In genomic region chr1:40879051-40879450, GRCm38 (mm10) we compare ENCODE assay signal across 10 mouse cellular contexts.
A peak's percentile ranks its signal among the peaks of the same experiment; 100 is the strongest.
DNase-seq lines count a peak whose midpoint lies in the region; ATAC-seq and TF ChIP-seq lines count a peak whose summit lies in the region.
"Had no signal": no experiment of that assay in that cellular context is flagged by ENCODE, and none has a peak within 500 bp of the region (broad histone marks: within the 10 kb centered on the region; RNA-seq: fewer than 3 reads in every experiment).

No protein-coding gene starts in this region.

- TF ChIP-seq CTCF in cortical plate, adult 2 months (IDR thresholded peaks at IDR 0.05; ENCODE audit: extremely low read depth, insufficient read depth, low read length), result peak; percentile 61; the same call in 1 of the 2 replicates

- no peak for ATAC-seq in midbrain, embryonic 16.5 days
- ATAC-seq in granulocyte monocyte progenitor cell, adult 5-6 weeks (replicated peaks; ENCODE audit: poor library complexity, severe bottlenecking), result no peak

- DNase-seq in midbrain, embryonic 10.5 days (ENCODE audit: low spot score), result peak; percentile 71
- peak; percentile 49 for DNase-seq in adipocyte (ENCODE audit: low spot score)
- peak; percentile 69 for DNase-seq in heart, postnatal 4 days
- DNase-seq in left cerebral cortex, adult 8-10 months (ENCODE audit: low spot score in 2 of 2), result peak; percentile 37 to 79
- DNase-seq in right cerebral cortex, postnatal 14 days, result peak; percentile 81

- no peak for TF ChIP-seq POLR2A in cortical plate, adult 2 months (IDR thresholded peaks at IDR 0.05; ENCODE audit: extremely low read depth, insufficient read depth, low read length)

- H3K36me3 ChIP-seq in midbrain, embryonic 10.5 days, result no peaks in the 10 kb centered on the region
- no peaks in the 10 kb centered on the region for H3K36me3 ChIP-seq in midbrain, embryonic 16.5 days (ENCODE audit: control insufficient read depth, insufficient read depth, low read length)
- H3K36me3 ChIP-seq: embryonic facial prominence, embryonic 12.5 days; liver, embryonic 15.5 days had no signal

- no peak overlapping the region for H3K4me3 ChIP-seq in midbrain, embryonic 10.5 days
- H3K4me3 ChIP-seq in midbrain, embryonic 16.5 days (ENCODE audit: low read depth, low read length), result no peak overlapping the region
- no peak overlapping the region for H3K4me3 ChIP-seq in cortical plate, adult 2 months (ENCODE audit: insufficient read depth, low read length)
- H3K4me3 ChIP-seq: embryonic facial prominence, embryonic 12.5 days; liver, embryonic 15.5 days had no signal

- H3K9ac ChIP-seq in midbrain, embryonic 16.5 days (ENCODE audit: low read depth, low read length), result no peak overlapping the region
- H3K9ac ChIP-seq: embryonic facial prominence, embryonic 12.5 days; liver, embryonic 15.5 days had no signal

- no peak overlapping the region for H3K4me2 ChIP-seq in midbrain, embryonic 16.5 days (ENCODE audit: low read length)
- H3K4me2 ChIP-seq: embryonic facial prominence, embryonic 12.5 days; liver, embryonic 15.5 days had no signal

- H3K4me1 ChIP-seq in midbrain, embryonic 10.5 days, result peaks cover 24% of the 10 kb centered on the region
- no peaks in the 10 kb centered on the region for H3K4me1 ChIP-seq in midbrain, embryonic 16.5 days (ENCODE audit: control insufficient read depth, insufficient read depth, low read length)
- peaks cover 1% of the 10 kb centered on the region; the same call in 1 of the 2 replicates for H3K4me1 ChIP-seq in cortical plate, adult 2 months (ENCODE audit: control insufficient read depth, insufficient read depth, low read length)
- H3K4me1 ChIP-seq: embryonic facial prominence, embryonic 12.5 days; liver, embryonic 15.5 days had no signal

- no peaks in the 10 kb centered on the region for H3K9me3 ChIP-seq in midbrain, embryonic 10.5 days (replicated peaks)
- no peaks in the 10 kb centered on the region for H3K9me3 ChIP-seq in midbrain, embryonic 16.5 days (replicated peaks; ENCODE audit: control insufficient read depth, low read length, poor library complexity, severe bottlenecking)
- H3K9me3 ChIP-seq: embryonic facial prominence, embryonic 12.5 days; liver, embryonic 15.5 days had no signal

- WGBS in midbrain, embryonic 10.5 days, result 20% methylated on average over 9 of the region's 9 CpGs
- WGBS in midbrain, embryonic 16.5 days, result 15% methylated on average over 9 of the region's 9 CpGs

- 0 out of 2 replicates have a peak overlapping the region, but pooled peaks have one; percentile 33 for H3K27ac ChIP-seq in midbrain, embryonic 10.5 days (replicated peaks)
- H3K27ac ChIP-seq in midbrain, embryonic 16.5 days (ENCODE audit: low read length), result no peak overlapping the region
- H3K27ac ChIP-seq in cortical plate, adult 2 months (ENCODE audit: insufficient read depth, low read length), result no peak overlapping the region
- H3K27ac ChIP-seq: embryonic facial prominence, embryonic 12.5 days; liver, embryonic 15.5 days had no signal

- no peaks in the 10 kb centered on the region for H3K27me3 ChIP-seq in midbrain, embryonic 10.5 days (ENCODE audit: low read depth, poor library complexity, severe bottlenecking)
- no peaks in the 10 kb centered on the region for H3K27me3 ChIP-seq in midbrain, embryonic 16.5 days (ENCODE audit: control insufficient read depth, insufficient read depth, low read depth, low read length)
- H3K27me3 ChIP-seq: embryonic facial prominence, embryonic 12.5 days; liver, embryonic 15.5 days had no signal
